Mouse (Mus musculus) c-Kit-positive CD71-negative TER-119-negative erythroid progenitor cells, embryonic 14.5 days (primary cell): ENCODE results near the gene Cacng8.
A peak's percentile ranks its signal among the peaks of the same experiment; 100 is the strongest.

Experiments
- DNase-seq: peaks from one replicate; pipeline ENCODE4 v3.0.0-alpha.2; 2013; ENCODE audit warnings: low read depth

The Cacng8 gene

DNA sequence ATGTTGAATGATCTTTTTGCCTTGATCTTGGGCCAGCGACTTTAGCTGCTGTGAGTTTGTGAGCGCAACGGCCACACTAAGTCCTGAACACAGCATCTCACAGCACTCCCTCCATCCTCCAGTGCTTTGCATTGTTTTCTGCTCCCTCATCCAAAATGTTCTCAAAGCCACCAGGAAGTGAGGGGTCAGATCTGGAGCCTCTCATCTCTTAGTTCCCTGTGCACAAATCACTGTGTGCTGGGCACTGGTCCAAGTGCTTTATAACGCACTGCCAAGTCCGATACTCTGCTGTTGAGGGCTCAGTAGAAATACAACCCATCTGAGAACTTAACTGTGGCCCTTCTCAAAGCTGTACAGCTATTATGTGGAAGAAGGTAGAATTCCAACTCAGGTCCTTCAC lies 47.5 kb downstream of the Cacng8 start:
- no peak for DNase-seq

DNA sequence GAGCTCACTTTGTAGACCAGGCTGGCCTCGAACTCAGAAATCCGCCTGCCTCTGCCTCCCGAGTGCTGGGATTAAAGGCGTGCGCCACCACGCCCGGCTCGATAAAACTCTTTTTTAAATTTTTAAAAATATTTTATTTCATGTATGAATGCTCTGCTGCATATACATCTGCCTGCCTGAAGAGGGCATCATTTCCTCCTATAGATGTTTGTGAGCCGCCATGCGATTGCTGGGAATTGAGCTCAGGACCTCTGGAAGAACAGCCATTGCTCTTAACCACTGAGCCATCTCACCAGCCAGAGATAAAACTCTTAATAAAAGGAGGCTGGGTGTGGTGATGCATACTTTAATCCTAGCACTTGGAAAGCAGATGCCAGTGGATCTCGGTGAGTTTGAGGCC lies 49.5 kb downstream of the Cacng8 start:
- no peak for DNase-seq

DNA sequence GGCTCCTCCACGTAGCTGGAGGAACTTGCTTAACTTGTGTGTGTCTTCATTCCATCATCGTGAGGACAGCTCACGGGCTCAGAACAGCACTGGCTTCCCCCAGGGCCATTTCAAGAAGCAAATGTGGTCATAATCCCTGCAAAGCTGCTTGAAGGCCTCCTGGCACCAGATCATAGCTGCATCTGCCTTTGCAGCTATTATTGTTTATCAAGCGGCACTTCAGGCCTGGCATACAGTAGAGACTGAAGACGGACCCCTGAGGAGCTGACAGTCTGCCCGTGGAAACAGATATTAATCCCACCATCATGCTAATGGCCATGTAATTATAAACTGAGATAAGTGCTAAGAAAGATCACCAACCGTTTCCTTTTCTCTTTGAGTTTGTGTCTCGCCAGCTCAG lies 50.0 kb downstream of the Cacng8 start:
- no peak for DNase-seq

DNA sequence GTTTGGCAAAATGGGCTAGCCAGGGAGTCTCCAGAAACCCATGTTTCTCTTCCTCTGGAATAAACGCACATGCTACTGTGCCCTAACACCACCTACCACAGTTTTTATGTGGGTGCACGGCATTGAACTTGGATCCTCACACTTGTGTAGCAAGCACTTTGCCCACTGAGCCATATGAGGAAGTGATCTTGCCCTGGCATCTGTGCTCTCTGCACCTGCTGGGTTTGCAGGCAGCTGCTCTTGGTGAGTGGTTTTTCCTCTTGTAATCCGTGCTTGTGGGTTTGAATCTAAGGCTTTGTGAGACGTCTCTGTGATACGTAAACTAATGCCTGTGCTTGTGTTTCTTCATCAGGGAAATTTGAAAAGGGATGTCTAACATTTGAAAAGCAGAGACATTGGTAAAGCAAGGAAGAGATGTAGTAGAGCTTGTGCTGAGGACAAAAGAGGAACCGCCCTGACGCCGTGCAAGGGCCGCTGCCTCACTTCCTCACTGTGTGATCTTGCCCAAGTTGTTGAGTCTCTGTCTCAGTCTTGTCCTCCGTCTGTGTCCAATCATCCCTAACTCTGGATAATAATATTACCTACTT lies 52.1 kb downstream of the Cacng8 start:
- DNase-seq, result peak; percentile 29

DNA sequence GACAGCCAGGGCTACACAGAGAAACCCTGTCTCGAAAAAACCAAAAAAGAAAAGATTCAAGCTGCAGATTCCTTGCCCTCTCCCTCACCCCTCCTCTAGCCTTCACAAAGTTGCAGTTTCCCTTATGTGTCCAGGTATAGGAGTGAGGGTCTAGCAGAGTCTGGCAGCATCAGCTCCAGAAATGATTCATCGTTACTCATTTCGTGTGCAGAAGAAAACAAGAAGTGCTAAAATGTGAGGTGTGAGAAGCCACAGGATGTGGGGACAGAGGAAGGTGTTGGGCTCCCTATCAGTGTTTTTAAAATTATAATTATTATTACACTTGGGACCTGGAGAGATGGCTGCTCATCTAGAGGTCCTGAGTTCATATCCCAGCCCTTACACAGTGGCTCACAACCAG lies 54.2 kb downstream of the Cacng8 start:
- DNase-seq, result no peak

DNA sequence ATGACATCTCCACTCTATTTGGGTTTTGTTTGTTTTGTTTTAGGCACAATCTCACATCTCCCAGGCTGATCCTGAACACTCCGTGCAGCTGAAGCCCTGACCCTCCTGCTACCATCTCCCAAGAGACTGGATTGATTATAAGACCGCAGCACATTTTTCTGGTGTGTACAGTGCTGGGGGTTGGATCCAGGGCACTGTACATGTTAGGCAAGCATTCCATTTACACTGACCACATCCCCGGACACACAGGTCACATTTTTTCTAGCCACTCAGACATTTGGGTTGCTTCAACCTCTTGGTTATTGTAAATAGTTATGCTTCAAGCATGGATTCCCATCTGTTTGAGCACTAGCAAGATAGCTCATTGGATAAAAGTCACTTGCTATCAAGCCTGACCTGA lies 56.1 kb downstream of the Cacng8 start:
- no peak for DNase-seq

DNA sequence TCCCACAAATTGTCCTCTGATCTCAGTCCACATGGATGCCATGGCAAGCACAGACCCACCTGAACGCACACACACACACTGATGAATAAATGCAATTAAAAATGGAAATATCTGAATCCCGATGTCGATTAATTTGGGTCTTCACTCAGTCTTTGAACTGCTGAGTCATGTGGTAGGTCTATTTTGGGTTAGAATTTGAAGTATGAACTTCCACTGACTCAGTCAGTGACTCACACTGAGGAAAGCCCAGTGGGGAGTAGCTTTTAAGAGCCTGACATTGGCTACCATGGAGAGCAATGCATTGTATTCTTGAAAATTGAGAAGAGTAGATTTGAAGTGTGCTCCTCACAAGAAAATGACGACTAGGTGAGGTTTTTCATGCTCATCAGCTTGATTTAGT lies 56.5 kb downstream of the Cacng8 start:
- DNase-seq, result no peak

DNA sequence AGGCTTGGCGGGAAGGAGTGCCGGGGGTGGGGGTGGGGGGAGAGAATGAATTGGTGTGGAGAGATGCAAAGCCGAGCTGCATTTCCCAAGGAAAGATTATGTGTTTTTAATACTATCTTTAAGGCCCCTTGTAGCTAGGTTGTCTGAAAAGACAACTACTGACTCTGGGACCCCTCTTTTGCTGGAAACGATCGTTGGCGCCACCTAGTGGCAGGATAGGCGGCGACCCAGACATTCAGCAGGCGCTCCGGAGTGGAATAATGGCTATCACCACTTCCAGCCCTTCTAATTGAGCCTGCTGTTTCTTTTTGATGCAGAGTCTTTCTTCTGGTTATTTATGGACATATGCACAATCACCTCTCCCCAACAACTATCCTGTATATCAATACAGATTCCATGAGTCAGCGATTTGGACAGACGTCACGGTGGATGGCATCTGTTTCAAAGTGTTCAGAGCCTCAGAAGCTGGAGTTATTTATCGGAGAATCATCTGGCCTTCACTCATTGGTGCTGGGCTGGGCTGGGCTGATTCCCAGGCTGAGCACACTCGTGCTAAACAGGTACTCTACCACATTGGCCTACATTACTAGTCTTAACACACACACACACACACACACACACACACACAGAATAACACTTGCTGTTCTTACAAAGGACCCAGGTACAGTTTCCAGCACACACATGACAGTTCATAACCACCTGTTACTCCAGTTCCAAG lies 58.4 kb downstream of the Cacng8 start:
- peak; percentile 47 for DNase-seq

DNA sequence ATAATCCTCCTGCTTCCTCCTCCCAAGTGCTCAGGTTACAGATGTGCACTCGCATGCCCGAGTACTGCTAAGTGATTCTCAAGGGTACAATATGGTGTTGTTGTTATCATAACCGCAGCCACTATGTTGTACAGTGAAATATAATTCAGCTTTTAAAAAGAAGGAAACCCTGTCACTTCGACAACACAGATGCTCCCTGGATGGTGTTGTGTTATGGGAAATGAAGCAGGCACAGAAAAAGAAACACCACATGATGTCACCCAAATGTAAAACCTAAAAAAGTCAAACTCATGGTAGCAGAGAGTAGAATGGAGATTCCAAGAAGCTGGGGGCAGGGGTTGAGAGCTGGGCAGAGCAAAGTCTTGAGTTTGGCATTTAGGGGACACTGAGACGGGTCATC lies 60.2 kb downstream of the Cacng8 start:
- no peak for DNase-seq

DNA sequence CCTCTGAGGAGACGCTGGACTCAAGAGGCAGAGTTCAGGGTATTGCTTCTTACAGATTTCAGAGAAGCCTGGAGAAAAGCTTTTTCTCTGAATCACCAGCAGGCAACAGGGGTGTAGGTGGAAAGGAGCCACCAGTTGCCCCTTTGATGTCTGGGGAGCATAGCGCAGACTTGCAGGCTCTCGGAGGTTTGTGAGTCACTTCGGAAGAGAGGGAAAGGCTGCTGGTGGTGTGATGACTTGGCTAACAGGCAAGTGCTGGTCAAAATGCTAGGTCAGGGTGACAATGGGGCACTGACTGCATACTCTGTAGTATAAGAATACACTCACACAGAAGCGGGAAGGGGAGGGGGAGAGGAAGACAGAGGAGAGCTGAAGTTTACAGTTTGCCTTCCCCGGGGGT lies 60.7 kb downstream of the Cacng8 start:
- no peak for DNase-seq

DNA sequence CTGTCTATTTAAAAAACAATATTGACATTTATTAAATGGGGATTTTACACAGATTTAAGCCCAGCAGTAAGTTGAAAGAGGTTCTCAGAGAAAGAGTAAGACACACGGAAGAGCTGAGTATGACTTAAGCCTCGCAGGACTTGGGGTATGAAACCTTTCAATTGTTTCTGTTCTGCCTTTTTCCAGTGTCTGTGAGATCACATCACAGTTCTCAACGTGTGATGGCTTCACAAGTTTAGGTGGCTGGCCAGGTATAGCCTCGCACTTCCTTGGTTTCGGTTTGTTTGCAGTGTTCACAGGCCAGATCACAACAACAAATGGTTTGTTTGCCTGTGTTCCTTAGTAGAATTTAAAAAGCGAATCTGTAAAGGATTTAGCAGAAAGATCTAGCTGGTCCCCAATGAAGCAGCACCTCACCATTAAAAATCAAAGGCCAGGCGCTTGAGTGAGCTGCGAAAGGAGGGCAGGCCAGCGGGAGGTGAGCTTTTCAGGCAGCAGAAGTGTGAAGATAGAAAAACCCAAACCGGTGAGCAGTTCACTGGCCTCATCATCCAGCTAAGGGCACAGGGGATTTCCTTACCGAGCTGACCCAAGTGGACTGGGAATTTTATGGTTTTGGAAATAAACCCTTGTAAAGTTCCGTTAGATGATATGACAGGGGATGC lies 62.5 kb downstream of the Cacng8 start:
- no peak for DNase-seq

DNA sequence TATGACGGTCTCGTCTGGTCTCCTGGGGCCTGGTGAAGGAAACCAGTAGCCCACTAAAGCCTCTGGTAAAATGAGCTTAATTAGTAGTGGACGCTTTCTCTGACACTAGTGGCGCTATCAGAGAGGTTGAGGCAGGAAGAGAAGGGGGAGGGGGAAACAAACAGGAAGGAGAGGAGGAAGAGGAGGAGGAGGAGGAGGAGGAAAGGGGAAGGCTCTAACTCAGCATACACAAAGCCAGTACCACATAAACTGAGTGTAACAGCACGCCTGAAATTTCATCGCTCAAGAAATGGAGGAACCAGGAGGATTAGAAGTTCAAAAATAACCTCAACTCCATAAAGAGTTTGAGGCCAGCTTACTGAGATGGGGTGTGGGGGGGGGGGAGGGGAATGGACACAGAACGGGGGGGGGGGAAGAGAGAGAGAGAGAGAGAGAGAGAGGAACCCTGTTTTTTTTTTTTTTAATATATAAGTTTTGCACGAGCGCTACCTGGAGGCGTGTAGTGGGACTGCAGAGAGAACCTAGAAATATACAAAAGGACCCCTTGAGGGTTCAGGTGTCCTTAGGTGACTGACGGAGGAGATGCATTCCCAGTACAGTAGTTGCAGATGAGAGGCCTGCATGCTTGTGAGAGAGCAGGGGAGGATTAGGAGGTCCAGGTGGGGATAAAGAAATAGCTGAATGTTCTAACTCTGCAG lies 63.2 kb downstream of the Cacng8 start:
- no peak for DNase-seq

DNA sequence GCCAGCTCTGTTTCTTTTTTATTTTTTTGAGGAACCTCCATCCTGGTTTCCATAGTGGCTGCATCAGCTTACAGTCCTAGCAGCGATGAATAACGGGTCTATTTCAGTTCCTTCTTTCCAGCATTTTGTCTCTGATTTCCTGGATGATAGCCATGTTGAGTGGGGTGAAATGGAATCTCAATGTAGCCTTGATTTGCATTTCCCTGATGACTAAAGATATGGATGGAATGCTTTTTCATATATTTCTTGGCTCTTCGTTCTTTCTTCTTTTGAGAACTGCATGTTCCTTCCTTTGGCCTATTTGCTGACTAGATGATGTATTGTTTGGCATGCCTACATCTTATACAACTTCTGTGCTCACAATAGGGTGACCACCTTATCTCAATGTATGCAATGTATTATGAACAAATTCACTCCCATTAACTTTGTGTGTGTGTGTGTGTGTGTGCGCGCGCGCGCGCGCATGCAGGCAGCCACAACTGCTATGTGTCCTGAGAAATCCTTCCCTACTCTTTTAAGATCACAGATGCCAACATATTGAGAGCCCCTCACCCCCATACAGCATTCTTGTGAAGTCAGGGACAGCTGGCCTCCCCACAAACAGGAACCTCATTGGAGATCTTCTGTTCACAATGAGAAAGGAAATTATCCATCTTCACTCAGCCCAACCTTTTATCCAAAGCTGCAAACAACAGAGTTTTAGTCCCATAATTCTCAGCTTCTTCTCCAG lies 66.8 kb downstream of the Cacng8 start:
- no peak for DNase-seq

DNA sequence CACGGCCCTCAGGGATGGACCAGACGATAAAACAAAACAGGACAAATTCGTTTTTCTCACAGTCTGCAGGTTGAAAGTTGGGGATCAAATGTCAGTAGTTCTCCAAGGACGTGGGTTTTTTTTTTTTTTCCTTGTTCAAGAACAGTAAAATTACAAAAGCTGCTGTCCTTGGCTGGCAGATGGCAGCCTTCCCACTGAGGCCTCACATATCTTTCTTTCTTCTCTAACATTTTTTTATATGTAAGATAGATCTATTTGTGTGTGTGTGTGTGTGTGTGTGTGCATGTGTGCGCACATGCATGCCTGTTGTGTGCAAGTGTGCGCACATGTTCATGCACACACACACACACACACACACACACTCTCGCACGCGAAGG lies 67.3 kb downstream of the Cacng8 start:
- no peak for DNase-seq

DNA sequence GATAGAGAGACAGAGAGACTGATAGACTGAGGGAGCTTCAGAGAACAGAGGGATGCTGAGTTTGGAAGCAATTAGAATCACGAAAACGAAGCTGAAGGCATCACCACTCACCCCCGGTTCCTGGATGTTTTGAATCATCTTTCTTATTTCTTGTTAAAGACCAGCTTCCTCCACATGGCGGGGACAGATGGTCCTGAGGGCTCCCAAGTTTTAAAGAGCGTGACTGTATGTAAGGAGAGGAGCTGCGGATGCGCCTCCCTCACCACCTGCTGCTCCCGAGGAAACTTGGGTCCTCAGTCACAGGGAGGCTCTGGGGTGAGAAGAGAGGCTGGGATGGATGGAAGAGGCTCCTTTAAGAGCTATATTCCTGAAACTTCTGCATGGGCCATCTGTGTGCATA lies 69.8 kb downstream of the Cacng8 start:
- no peak for DNase-seq

DNA sequence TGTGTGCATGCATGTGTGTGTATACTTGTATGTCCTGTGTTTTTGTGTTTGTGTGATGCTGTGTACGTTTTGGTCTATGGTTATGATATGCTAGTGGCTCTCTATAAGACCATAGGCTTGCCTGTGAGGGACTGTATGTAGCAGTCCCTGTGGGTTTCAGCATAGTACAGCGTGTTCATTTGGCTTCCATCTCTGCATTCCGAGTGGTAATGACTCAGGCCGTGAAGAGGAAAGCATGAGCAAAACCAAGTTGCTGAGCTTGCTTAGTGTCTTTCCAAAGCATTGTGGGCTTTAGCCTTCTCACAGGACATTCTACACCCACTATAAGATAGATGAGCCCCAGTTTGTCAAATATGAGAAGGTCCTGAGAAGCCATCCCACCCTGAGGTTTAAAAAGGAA lies 72.8 kb downstream of the Cacng8 start:
- DNase-seq, result no peak
